Mouse (Mus musculus) midbrain, embryonic 13.5 days (tissue): Measurements from ENCODE around the gene Dera. TPM values are rescaled to one million over a fixed set of nuclear protein-coding genes. Genes with fewer than 3 reads are reported as not detected.

Experiments used
- ATAC-seq: fragments of 200-750 bp; cut with Nextera tagmentation; 2 replicates; pipeline ENCODE4 v1.8.0; 2017; ENCODE audit warnings: mild to moderate bottlenecking, moderate TSS enrichment, moderate library complexity
- H3K27ac ChIP-seq: fragments of 300-500 bp; sonication (generic); 2 replicates; pipeline ENCODE4 v1.5.1; 2015; ENCODE audit warnings: inconsistent platforms, mild to moderate bottlenecking, moderate library complexity
- H3K27me3 ChIP-seq: fragments of 300-500 bp; sonication (generic); 2 replicates; pipeline ENCODE4 v1.6.1; 2015; ENCODE audit warnings: mild to moderate bottlenecking, inconsistent platforms
- H3K36me3 ChIP-seq: fragments of 300-500 bp; sonication (generic); 2 replicates; pipeline ENCODE4 v1.6.1; 2015; ENCODE audit warnings: mild to moderate bottlenecking, inconsistent platforms
- H3K4me1 ChIP-seq: fragments of 300-500 bp; sonication (generic); replicated peaks from 2 replicates; pipeline ENCODE4 v1.6.1; 2015; ENCODE audit warnings: inconsistent platforms
- H3K4me2 ChIP-seq: fragments of 300-500 bp; sonication (generic); replicated peaks from 2 replicates; pipeline ENCODE4 v1.6.1; 2015; ENCODE audit warnings: moderate library complexity, mild to moderate bottlenecking, inconsistent platforms
- H3K4me3 ChIP-seq: fragments of 300-500 bp; sonication (generic); replicated peaks from 2 replicates; pipeline ENCODE4 v1.5.1; 2015; ENCODE audit warnings: mild to moderate bottlenecking, inconsistent platforms
- H3K9ac ChIP-seq: fragments of 300-500 bp; sonication (generic); replicated peaks from 2 replicates; pipeline ENCODE4 v1.6.1; 2015; ENCODE audit warnings: mild to moderate bottlenecking, inconsistent platforms
- H3K9me3 ChIP-seq: fragments of 300-500 bp; sonication (generic); 2 replicates; pipeline ENCODE4 v1.6.1; 2016; ENCODE audit warnings: mild to moderate bottlenecking, inconsistent platforms
- WGBS: fragments of 180-500 bp; shearing (Covaris S2); methylation state at CpG from one replicate; pipeline ENCODE4 v1.1.7; 2015; 5-methylcytosine and 5-hydroxymethylcytosine counted together
- polyA plus RNA-seq: library from polyadenylated mRNA; unstranded; fragments of >200 nt; fragmentation: Nextera tagmentation; extraction: Ambion mirVana; gene quantifications from 2 replicates; pipeline ENCODE4 v1.2.1, GENCODE M21; 2015

The Dera gene
- polyA plus RNA-seq, 1 experiment from 2014 or later = 19.1 TPM

DNA sequence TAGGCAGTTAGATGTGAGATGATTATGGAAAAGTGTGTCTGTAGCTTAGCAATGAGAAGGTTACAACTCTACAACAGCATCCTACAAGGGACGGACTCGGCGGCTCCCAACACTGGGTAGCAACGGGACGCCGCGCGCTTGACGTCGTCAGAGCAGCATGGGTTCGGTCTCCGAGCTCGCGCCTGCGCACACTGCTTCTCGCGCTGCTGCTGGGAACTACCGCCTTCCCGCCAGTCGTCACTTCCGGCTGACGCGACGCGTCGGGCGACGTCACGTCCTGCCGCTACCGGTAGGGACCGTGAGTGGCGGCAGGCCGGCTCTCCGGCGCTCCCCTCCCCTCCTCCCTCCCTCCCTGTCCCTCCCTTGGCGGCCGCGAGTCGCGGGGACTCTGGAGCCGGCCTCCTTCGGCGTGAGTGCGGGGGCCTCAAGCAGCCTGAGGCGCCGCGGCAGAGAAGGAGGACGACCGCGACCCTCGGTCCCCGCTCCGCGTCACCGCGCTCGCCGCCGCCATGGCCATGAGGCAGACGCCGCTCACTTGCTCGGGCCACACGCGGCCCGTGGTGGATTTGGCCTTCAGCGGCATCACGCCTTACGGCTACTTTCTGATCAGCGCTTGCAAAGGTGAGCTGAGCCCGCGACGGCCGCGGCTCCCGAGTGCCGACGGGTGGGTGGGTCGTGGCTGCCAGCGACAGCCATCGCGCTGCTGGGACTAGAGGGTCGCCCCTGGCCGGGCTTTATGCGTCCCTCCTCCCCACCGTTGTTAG, 19.3 kb upstream of the Dera start, which contains the start of gene Strap:
Gene Strap, plus strand, starts transcription at position 233 of the 764 bp plus-strand sequence.
- H3K4me3 ChIP-seq = peak within 1 kb of the TSS; percentile 95
- peak; percentile 98 for ATAC-seq
- under 1% methylated on average over 77 of the region's 86 CpGs for WGBS
- H3K27ac ChIP-seq = peak within 1 kb of the TSS; percentile 84
- peaks cover 10% of the 10 kb centered on the region; the same call in 1 of the 2 replicates for H3K27me3 ChIP-seq
- H3K4me2 ChIP-seq = peak within 1 kb of the TSS; percentile 94
- H3K36me3 ChIP-seq = peaks cover 21% of the 10 kb centered on the region
- H3K9ac ChIP-seq = peak within 1 kb of the TSS; percentile 93
- H3K9me3 ChIP-seq = no peaks in the 10 kb centered on the region
- H3K4me1 ChIP-seq = peaks cover 29% of the 10 kb centered on the region

- Histone ChIP-seq H3K36me3 (peaks cover 28% of the 10 kb centered on the region), H3K4me2 (peak overlapping the region; percentile 94), H3K4me3 (peak overlapping the region; percentile 95), H3K9ac (peak overlapping the region; percentile 93), H3K4me1 (peaks cover 29% of the 10 kb centered on the region), H3K27ac (peak overlapping the region; percentile 84), H3K27me3 (peaks cover 10% of the 10 kb centered on the region; the same call in 1 of the 2 replicates), H3K9me3 (no peaks in the 10 kb centered on the region)
- 10% methylated on average over 17 of the region's 17 CpGs for whole genome bisulfite sequencing
- ATAC-seq = no peak
Observed at GRCm38 (mm10) chr6:137735671-137736238, 18.6 kb upstream of the Dera start.

- peaks cover 20% of the 10 kb centered on the region for H3K4me1 ChIP-seq
- no peaks in the 10 kb centered on the region for H3K27me3 ChIP-seq
- ATAC-seq = no peak
- no peaks in the 10 kb centered on the region for H3K9me3 ChIP-seq
- 96% methylated on average over 2 of the region's 2 CpGs for whole genome bisulfite sequencing
- no peak overlapping the region for H3K9ac ChIP-seq
- H3K36me3 ChIP-seq = peaks cover 73% of the 10 kb centered on the region
- H3K27ac ChIP-seq = no peak overlapping the region
- no peak overlapping the region for H3K4me3 ChIP-seq
- no peak overlapping the region for H3K4me2 ChIP-seq
Observed at GRCm38 (mm10) chr6:137740972-137741371, 13.4 kb upstream of the Dera start.

- Histone ChIP-seq H3K4me2 (no peak overlapping the region), H3K36me3 (peaks cover 82% of the 10 kb centered on the region), H3K4me3 (no peak overlapping the region), H3K9me3 (no peaks in the 10 kb centered on the region), H3K9ac (no peak overlapping the region), H3K27ac (no peak overlapping the region), H3K4me1 (no peaks in the 10 kb centered on the region), H3K27me3 (no peaks in the 10 kb centered on the region)
- WGBS = 96% methylated on average over 4 of the region's 4 CpGs
- ATAC-seq = no peak
Observed at GRCm38 (mm10) chr6:137744700-137745099, 9.6 kb upstream of the Dera start.

- ATAC-seq = no peak
- 80% methylated on average over 5 of the region's 5 CpGs for WGBS
Observed at GRCm38 (mm10) chr6:137747174-137747928, 7.0 kb upstream of the Dera start.

DNA sequence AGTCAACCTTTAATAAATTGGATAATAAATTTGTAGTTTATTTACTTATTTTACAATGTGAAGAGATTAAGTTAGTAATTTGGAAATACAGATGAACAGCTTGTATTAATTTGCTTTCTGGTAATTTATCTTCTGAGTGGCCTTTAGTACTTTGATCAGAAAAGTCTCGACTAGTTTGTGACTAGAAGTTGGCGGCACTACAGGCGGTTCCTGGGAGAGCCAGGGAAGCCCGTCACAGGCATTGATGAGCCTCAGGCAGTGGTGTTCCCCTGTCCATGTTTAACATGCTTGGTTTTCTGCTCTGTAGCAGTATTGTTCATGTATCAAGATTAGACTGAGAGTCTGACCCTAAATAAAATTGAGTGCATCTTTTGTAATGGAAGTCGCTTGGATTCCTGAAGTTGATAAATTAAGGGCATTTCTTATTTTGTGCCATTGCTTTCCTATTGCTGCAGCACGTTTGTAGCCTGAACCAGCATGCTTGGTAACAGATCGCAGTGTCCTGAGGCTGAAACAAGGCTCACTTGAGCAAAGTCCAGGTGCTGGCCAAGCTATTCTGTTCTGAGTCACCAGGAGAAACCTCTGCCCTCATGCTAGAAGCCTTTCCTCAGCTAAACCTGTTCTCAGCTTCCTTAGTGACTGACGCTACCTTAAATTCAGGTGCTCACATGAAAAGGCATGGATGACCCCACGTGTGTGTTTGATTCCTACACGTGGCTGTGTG, 2.6 kb upstream of the Dera start:
- no peaks in the 10 kb centered on the region for H3K9me3 ChIP-seq
- no peak for ATAC-seq

More at GRCm38 (mm10) chr6:137747174-137747928, 7.0 kb upstream of the Dera start:
- Histone ChIP-seq H3K4me3 (no peak overlapping the region), H3K27me3 (no peaks in the 10 kb centered on the region), H3K9ac (no peak overlapping the region), H3K4me2 (no peak overlapping the region), H3K9me3 (no peaks in the 10 kb centered on the region), H3K36me3 (peaks cover 79% of the 10 kb centered on the region), H3K27ac (no peak overlapping the region), H3K4me1 (no peaks in the 10 kb centered on the region)

GRCm38 (mm10) chr6:137752275-137752655, 2.1 kb upstream of the Dera start:
- WGBS = 90% methylated on average over 4 of the region's 4 CpGs
- peaks cover 43% of the 10 kb centered on the region for H3K36me3 ChIP-seq
- no peak for ATAC-seq

More for the DNA sequence above, 2.6 kb upstream of the Dera start:
- H3K4me3 ChIP-seq = no peak overlapping the region
- H3K27me3 ChIP-seq = no peaks in the 10 kb centered on the region
- H3K4me2 ChIP-seq = no peak overlapping the region
- WGBS = 91% methylated on average over 10 of the region's 10 CpGs
- peaks cover 12% of the 10 kb centered on the region; the same call in 1 of the 2 replicates for H3K4me1 ChIP-seq
- no peak overlapping the region for H3K9ac ChIP-seq
- H3K27ac ChIP-seq = no peak overlapping the region
- peaks cover 46% of the 10 kb centered on the region for H3K36me3 ChIP-seq

DNA sequence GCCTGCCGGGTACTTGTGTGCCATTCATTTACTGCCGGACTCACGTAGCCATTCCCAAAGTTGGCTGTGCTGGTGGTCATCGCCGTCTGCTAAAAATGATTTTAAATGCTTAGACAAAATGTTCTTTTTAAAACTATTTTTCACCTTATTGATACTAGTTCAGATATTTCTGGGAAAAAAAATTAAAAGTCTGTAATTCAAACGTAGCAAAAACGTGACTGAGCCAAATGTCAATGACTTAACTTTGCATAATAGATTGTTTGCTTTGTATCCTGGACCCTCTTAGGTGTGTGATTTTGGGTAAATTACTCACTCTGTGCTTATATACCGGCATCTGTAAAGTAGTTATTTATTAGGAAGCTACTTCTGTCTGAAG, 499 bp downstream of the Dera start:
- no peak overlapping the region for H3K27ac ChIP-seq
- peak overlapping the region; percentile 76 for H3K4me2 ChIP-seq
- no peaks in the 10 kb centered on the region for H3K9me3 ChIP-seq
- H3K9ac ChIP-seq = peak overlapping the region; percentile 61
- H3K4me1 ChIP-seq = peaks cover 15% of the 10 kb centered on the region; the same call in 1 of the 2 replicates
- peaks cover 20% of the 10 kb centered on the region for H3K36me3 ChIP-seq
- WGBS = 4% methylated on average over 8 of the region's 8 CpGs
- H3K27me3 ChIP-seq = no peaks in the 10 kb centered on the region
- ATAC-seq = no peak
- H3K4me3 ChIP-seq = peak overlapping the region; percentile 58

More at GRCm38 (mm10) chr6:137752275-137752655, 2.1 kb upstream of the Dera start:
- no peak overlapping the region for H3K4me2 ChIP-seq
- H3K27ac ChIP-seq = no peak overlapping the region
- no peak overlapping the region for H3K9ac ChIP-seq
- no peaks in the 10 kb centered on the region for H3K9me3 ChIP-seq
- H3K27me3 ChIP-seq = no peaks in the 10 kb centered on the region
- peaks cover 12% of the 10 kb centered on the region; the same call in 1 of the 2 replicates for H3K4me1 ChIP-seq
- H3K4me3 ChIP-seq = no peak overlapping the region

DNA sequence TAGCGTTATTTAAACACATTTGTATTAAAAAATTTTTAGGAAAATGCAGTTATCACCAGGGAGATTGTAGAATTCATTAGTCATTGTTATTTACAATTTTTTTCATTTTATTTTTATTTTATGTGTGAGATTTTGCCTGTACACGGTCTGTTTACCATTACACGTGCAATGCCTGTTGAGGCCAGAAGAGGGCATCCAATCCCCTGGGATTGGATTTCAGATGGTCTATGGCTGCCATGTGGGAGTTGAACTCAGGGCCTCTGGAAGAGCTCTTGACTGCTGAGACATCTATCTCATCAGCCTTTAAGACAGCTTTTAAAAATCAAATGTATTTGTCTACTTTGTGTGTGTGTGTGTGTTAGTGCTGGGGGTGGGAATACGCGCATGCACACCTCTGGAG, 2.0 kb downstream of the Dera start:
- 74% methylated on average over 5 of the region's 5 CpGs for WGBS
- Histone ChIP-seq H3K9ac (no peak overlapping the region), H3K4me3 (no peak overlapping the region), H3K36me3 (peaks cover 11% of the 10 kb centered on the region), H3K4me1 (peaks cover 18% of the 10 kb centered on the region; the same call in 1 of the 2 replicates), H3K4me2 (no peak overlapping the region), H3K27me3 (no peaks in the 10 kb centered on the region), H3K27ac (no peak overlapping the region), H3K9me3 (no peaks in the 10 kb centered on the region)
- no peak for ATAC-seq

GRCm38 (mm10) chr6:137757891-137758290, 3.5 kb downstream of the Dera start:
- H3K4me1 ChIP-seq = peaks cover 18% of the 10 kb centered on the region; the same call in 1 of the 2 replicates
- no peak overlapping the region for H3K27ac ChIP-seq
- no peak overlapping the region for H3K4me3 ChIP-seq
- ATAC-seq = no peak
- WGBS = 94% methylated on average over 1 of the region's 1 CpGs
- H3K27me3 ChIP-seq = no peaks in the 10 kb centered on the region
- no peak overlapping the region for H3K9ac ChIP-seq
- H3K9me3 ChIP-seq = no peaks in the 10 kb centered on the region
- H3K36me3 ChIP-seq = no peaks in the 10 kb centered on the region
- H3K4me2 ChIP-seq = no peak overlapping the region

- Histone ChIP-seq H3K9me3 (no peaks in the 10 kb centered on the region), H3K27me3 (no peaks in the 10 kb centered on the region), H3K27ac (no peak overlapping the region), H3K4me3 (no peak overlapping the region), H3K4me2 (no peak overlapping the region), H3K36me3 (no peaks in the 10 kb centered on the region), H3K9ac (no peak overlapping the region), H3K4me1 (peaks cover 17% of the 10 kb centered on the region)
- ATAC-seq = peak; percentile 61
- WGBS = 37% methylated on average over 8 of the region's 8 CpGs
Observed at GRCm38 (mm10) chr6:137759681-137760080, 5.3 kb downstream of the Dera start.
